Mouse (Mus musculus): Measurements from ENCODE around the gene Capn13. TPM values are rescaled to one million over a fixed set of nuclear protein-coding genes. Genes with fewer than 3 reads are reported as not detected.

Gene Capn13
- polyA plus RNA-seq, 1 experiment from 2014 or later = 0.11 TPM

DNA sequence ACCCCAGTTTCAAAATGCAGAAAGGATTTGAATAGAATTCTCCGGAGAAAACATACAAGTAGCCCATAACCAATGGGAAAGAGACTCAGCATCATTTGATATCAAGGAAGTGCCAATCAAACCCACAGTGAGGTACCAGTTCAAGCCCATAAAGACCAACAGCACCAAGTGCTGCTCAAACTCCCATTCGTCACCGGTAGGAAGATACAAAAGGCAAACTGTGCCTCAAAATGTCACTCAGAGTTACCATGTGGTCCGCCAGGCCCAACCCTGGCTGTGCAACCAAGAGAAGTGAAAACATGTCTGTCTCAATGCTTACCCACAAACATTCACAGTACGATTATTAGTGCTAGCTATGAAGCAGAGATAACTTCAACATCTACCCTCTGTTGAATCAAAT, 89.2 kb downstream of the Capn13 start:
- no peak for ATAC-seq
- no peaks in the 10 kb centered on the region; the same call in 1 of the 2 replicates for H3K27me3 ChIP-seq (replicated peaks; ENCODE audit: control insufficient read depth, insufficient read depth, low read length)
- H3K9ac ChIP-seq (ENCODE audit: low read depth, low read length) = no peak overlapping the region
- H3K4me2 ChIP-seq (ENCODE audit: low read length) = no peak overlapping the region
- no peaks in the 10 kb centered on the region for H3K4me1 ChIP-seq (ENCODE audit: control insufficient read depth, insufficient read depth, low read depth, low read length)
- 89% methylated on average over 5 of the region's 5 CpGs for WGBS
- no peak overlapping the region for H3K27ac ChIP-seq (ENCODE audit: low read depth, low read length)
- H3K4me3 ChIP-seq (ENCODE audit: low read length) = no peak overlapping the region
- H3K36me3 ChIP-seq (ENCODE audit: control insufficient read depth, insufficient read depth, low read length) = no peaks in the 10 kb centered on the region
- peaks cover 4% of the 10 kb centered on the region; the same call in 1 of the 2 replicates for H3K9me3 ChIP-seq (ENCODE audit: control insufficient read depth, low read length)

- Histone ChIP-seq H3K9me3 (ENCODE audit: control insufficient read depth, low read length) (no peaks in the 10 kb centered on the region), H3K27ac (ENCODE audit: low read depth, low read length) (no peak overlapping the region), H3K27me3 (replicated peaks; ENCODE audit: control insufficient read depth, insufficient read depth, low read length) (peaks cover 2% of the 10 kb centered on the region), H3K4me3 (ENCODE audit: low read length) (no peak overlapping the region), H3K36me3 (ENCODE audit: control insufficient read depth, insufficient read depth, low read length) (no peaks in the 10 kb centered on the region), H3K4me2 (ENCODE audit: low read length) (no peak overlapping the region), H3K4me1 (ENCODE audit: control insufficient read depth, insufficient read depth, low read depth, low read length) (no peaks in the 10 kb centered on the region), H3K9ac (ENCODE audit: low read depth, low read length) (no peak overlapping the region)
- ATAC-seq = no peak
- WGBS = 95% methylated on average over 4 of the region's 4 CpGs
These were observed 92.0 kb downstream of the Capn13 start for GRCm38 (mm10) chr17:73308691-73309090.

GRCm38 (mm10) chr17:73306626-73307025, 94.0 kb downstream of the Capn13 start:
- ATAC-seq = no peak
- 32% methylated on average over 7 of the region's 7 CpGs for WGBS
- H3K36me3 ChIP-seq (ENCODE audit: control insufficient read depth, insufficient read depth, low read length) = no peaks in the 10 kb centered on the region
- no peak overlapping the region for H3K27ac ChIP-seq (ENCODE audit: low read depth, low read length)
- H3K4me1 ChIP-seq (ENCODE audit: control insufficient read depth, insufficient read depth, low read depth, low read length) = peaks cover 2% of the 10 kb centered on the region; the same call in 1 of the 2 replicates
- H3K9me3 ChIP-seq (ENCODE audit: control insufficient read depth, low read length) = no peaks in the 10 kb centered on the region
- H3K4me2 ChIP-seq (ENCODE audit: low read length) = no peak overlapping the region
- H3K27me3 ChIP-seq (replicated peaks; ENCODE audit: control insufficient read depth, insufficient read depth, low read length) = peaks cover 2% of the 10 kb centered on the region
- no peak overlapping the region for H3K4me3 ChIP-seq (ENCODE audit: low read length)
- no peak overlapping the region for H3K9ac ChIP-seq (ENCODE audit: low read depth, low read length)

GRCm38 (mm10) chr17:73305622-73306021, 95.0 kb downstream of the Capn13 start:
- 70% methylated on average over 9 of the region's 9 CpGs for WGBS
- H3K4me1 ChIP-seq (ENCODE audit: control insufficient read depth, insufficient read depth, low read depth, low read length) = peaks cover 2% of the 10 kb centered on the region; the same call in 1 of the 2 replicates
- H3K27ac ChIP-seq (ENCODE audit: low read depth, low read length) = no peak overlapping the region
- no peak overlapping the region for H3K4me2 ChIP-seq (ENCODE audit: low read length)
- no peaks in the 10 kb centered on the region for H3K36me3 ChIP-seq (ENCODE audit: control insufficient read depth, insufficient read depth, low read length)
- H3K9ac ChIP-seq (ENCODE audit: low read depth, low read length) = no peak overlapping the region
- peak; percentile 29; the same call in 1 of the 2 replicates for ATAC-seq
- no peak overlapping the region for H3K4me3 ChIP-seq (ENCODE audit: low read length)
- peaks cover 2% of the 10 kb centered on the region for H3K27me3 ChIP-seq (replicated peaks; ENCODE audit: control insufficient read depth, insufficient read depth, low read length)
- H3K9me3 ChIP-seq (ENCODE audit: control insufficient read depth, low read length) = no peaks in the 10 kb centered on the region

DNA sequence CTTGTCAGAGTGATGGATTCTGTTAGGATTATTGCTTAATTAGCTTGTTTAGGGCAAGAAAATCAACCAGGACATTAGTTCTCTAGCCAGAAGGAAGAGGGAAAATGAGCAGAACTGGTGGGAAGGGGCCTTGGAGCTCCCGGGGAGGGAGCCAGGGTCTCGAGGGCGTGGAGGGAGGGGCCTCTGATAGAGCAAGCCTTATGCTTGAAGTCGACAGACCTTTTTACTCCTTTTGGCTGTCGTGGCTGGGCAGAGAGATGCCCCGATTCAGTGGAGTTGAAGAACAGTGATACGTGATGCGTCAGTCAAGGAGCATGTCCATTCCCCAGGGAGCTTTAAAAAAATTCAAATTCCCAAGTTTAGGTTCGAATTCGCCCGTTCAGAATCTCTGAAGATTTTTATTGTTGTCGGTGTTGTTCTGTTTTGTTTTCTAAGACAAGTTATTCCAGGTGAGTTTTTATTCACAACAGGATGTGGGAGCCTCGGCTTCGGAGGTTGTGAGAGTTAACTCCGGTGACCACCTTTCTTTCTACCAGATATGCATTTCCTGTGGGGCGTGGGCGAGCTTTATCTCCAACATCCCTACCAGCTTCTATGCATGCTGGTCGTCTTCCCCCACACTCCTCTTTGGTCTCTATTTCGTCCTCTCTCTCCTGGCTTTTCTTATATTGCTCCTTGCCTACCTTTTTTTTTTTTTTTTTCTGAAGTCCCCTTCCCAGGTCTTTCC, 96.4 kb downstream of the Capn13 start:
- Histone ChIP-seq H3K27ac (ENCODE audit: low read depth, low read length) (no peak overlapping the region), H3K36me3 (ENCODE audit: control insufficient read depth, insufficient read depth, low read length) (no peaks in the 10 kb centered on the region), H3K4me1 (ENCODE audit: control insufficient read depth, insufficient read depth, low read depth, low read length) (peaks cover 2% of the 10 kb centered on the region; the same call in 1 of the 2 replicates), H3K4me2 (ENCODE audit: low read length) (no peak overlapping the region), H3K4me3 (ENCODE audit: low read length) (no peak overlapping the region), H3K9ac (ENCODE audit: low read depth, low read length) (no peak overlapping the region), H3K9me3 (ENCODE audit: control insufficient read depth, low read length) (no peaks in the 10 kb centered on the region), H3K27me3 (replicated peaks; ENCODE audit: control insufficient read depth, insufficient read depth, low read length) (peaks cover 2% of the 10 kb centered on the region)
- WGBS = 68% methylated on average over 19 of the region's 19 CpGs
- no peak for ATAC-seq

- H3K9ac ChIP-seq (ENCODE audit: low read depth, low read length) = no peak overlapping the region
- H3K27me3 ChIP-seq (replicated peaks; ENCODE audit: control insufficient read depth, insufficient read depth, low read length) = peaks cover 2% of the 10 kb centered on the region
- 60% methylated on average over 13 of the region's 13 CpGs for WGBS
- no peak for ATAC-seq
- no peak overlapping the region for H3K4me2 ChIP-seq (ENCODE audit: low read length)
- no peaks in the 10 kb centered on the region for H3K36me3 ChIP-seq (ENCODE audit: control insufficient read depth, insufficient read depth, low read length)
- no peak overlapping the region for H3K4me3 ChIP-seq (ENCODE audit: low read length)
- peaks cover 2% of the 10 kb centered on the region; the same call in 1 of the 2 replicates for H3K4me1 ChIP-seq (ENCODE audit: control insufficient read depth, insufficient read depth, low read depth, low read length)
- no peak overlapping the region; the same call in 1 of the 2 replicates for H3K27ac ChIP-seq (ENCODE audit: low read depth, low read length)
- H3K9me3 ChIP-seq (ENCODE audit: control insufficient read depth, low read length) = no peaks in the 10 kb centered on the region
These were observed 97.0 kb downstream of the Capn13 start for GRCm38 (mm10) chr17:73303676-73304075.

DNA sequence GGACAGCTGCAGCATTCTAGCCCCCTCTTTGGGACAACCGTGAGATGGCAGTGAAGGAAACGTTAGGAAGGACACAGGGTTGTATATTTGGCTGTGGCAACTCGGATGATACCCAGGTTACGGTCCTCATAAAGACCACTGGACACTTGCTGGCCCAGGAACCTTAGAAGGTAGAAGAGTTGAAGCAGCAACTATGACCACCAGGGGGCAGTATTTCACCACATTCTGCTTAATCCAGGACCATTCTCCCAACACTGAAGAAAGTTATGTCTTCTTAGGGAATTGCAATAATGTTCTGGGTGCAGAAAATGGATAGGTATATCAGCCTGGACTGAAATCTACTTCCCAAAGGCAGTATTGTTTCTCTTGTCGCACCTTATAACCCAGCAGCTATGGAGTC, 97.4 kb downstream of the Capn13 start:
- no peaks in the 10 kb centered on the region for H3K36me3 ChIP-seq (ENCODE audit: control insufficient read depth, insufficient read depth, low read length)
- H3K27ac ChIP-seq (ENCODE audit: low read depth, low read length) = no peak overlapping the region
- H3K4me2 ChIP-seq (ENCODE audit: low read length) = no peak overlapping the region
- H3K9me3 ChIP-seq (ENCODE audit: control insufficient read depth, low read length) = no peaks in the 10 kb centered on the region
- H3K4me3 ChIP-seq (ENCODE audit: low read length) = no peak overlapping the region
- peaks cover 2% of the 10 kb centered on the region; the same call in 1 of the 2 replicates for H3K4me1 ChIP-seq (ENCODE audit: control insufficient read depth, insufficient read depth, low read depth, low read length)
- H3K9ac ChIP-seq (ENCODE audit: low read depth, low read length) = no peak overlapping the region
- peaks cover 2% of the 10 kb centered on the region for H3K27me3 ChIP-seq (replicated peaks; ENCODE audit: control insufficient read depth, insufficient read depth, low read length)
- 18% methylated on average over 5 of the region's 5 CpGs for WGBS
- peak; percentile 58 for ATAC-seq

DNA sequence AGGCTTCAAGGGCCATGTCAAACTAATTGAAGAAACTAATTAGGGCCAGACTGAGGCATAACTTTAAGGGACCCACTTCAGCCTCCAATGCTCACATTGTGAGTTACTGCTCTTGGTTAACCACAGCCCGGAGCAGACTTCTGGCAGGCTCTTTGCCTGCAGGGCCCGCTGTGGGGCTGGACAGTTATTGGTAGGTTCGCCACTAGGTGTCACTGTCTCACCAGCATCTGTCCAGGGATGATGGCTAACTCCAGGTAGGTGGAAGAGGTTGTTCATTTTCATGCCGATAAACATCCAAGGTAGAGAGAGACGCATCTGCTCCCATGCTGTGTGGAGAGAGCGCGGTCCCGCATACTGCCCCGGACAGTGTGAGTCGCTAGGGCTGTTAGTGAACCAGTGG, 98.6 kb downstream of the Capn13 start:
- H3K4me3 ChIP-seq (ENCODE audit: low read length) = no peak overlapping the region

DNA sequence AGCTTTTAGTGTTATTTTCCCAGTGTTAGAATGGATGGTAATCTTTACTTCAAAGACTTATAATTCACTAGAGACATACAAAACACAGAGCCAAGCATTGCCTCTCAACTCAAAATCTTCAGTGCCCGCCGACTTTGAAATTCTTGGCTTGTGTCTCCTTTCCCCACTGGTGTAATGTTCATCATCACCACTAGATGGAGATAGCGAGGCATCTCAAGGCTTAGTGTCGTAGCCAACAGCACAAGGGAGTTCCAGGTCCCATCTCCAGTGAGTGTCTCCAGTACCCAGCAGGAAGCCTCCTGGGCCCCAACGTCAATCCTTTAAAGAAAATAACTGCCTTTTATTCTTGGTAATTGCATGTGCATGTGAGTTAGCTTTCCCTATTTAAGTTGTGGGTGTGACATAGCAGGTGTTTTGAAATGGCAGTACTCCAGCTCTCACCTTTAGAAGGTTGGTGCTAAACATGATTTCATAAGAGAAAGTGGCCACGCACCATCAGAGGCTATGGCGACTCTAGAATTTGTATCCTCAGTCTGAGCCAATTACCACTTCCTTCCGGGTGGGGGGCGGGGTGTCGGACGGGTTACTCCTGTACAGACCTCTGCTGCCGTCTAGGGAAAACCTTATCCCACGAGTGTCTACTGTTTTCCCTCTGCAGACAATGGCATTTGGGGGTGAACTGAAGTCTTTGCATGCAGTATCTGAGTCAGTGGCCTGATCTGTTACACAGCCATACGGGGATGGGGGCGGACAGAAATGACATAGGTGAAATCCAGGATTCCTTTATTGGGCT, 99.2 kb downstream of the Capn13 start:
- no peaks in the 10 kb centered on the region for H3K9me3 ChIP-seq (ENCODE audit: control insufficient read depth, low read length)
- H3K9ac ChIP-seq (ENCODE audit: low read depth, low read length) = no peak overlapping the region
- no peak overlapping the region for H3K27ac ChIP-seq (ENCODE audit: low read depth, low read length)
- no peak overlapping the region for H3K4me2 ChIP-seq (ENCODE audit: low read length)
- peaks cover 2% of the 10 kb centered on the region; the same call in 1 of the 2 replicates for H3K27me3 ChIP-seq (replicated peaks; ENCODE audit: control insufficient read depth, insufficient read depth, low read length)
- H3K36me3 ChIP-seq (ENCODE audit: control insufficient read depth, insufficient read depth, low read length) = no peaks in the 10 kb centered on the region
- peaks cover 2% of the 10 kb centered on the region; the same call in 1 of the 2 replicates for H3K4me1 ChIP-seq (ENCODE audit: control insufficient read depth, insufficient read depth, low read depth, low read length)
- ATAC-seq = peak; percentile 31
- no peak overlapping the region for H3K4me3 ChIP-seq (ENCODE audit: low read length)
- WGBS = 45% methylated on average over 15 of the region's 15 CpGs

More for the DNA sequence above, 98.6 kb downstream of the Capn13 start:
- peak; percentile 74 for ATAC-seq
- Histone ChIP-seq H3K9me3 (ENCODE audit: control insufficient read depth, low read length) (no peaks in the 10 kb centered on the region), H3K4me2 (ENCODE audit: low read length) (peak overlapping the region; percentile 47), H3K27me3 (replicated peaks; ENCODE audit: control insufficient read depth, insufficient read depth, low read length) (peaks cover 2% of the 10 kb centered on the region), H3K27ac (ENCODE audit: low read depth, low read length) (no peak overlapping the region), H3K36me3 (ENCODE audit: control insufficient read depth, insufficient read depth, low read length) (no peaks in the 10 kb centered on the region), H3K9ac (ENCODE audit: low read depth, low read length) (no peak overlapping the region; the same call in 1 of the 2 replicates), H3K4me1 (ENCODE audit: control insufficient read depth, insufficient read depth, low read depth, low read length) (peaks cover 2% of the 10 kb centered on the region; the same call in 1 of the 2 replicates)
- 2% methylated on average over 10 of the region's 10 CpGs for WGBS
